Mouse (Mus musculus) skeletal muscle tissue, adult 2 months (tissue): ENCODE data around the gene Thap7.
"Not testable (repeated sequence)": the region's sequence is repeated elsewhere in the genome, so short reads cannot be mapped to it uniquely, and the experiment has no call there.

Experiments used
- DNase-seq: peaks from one replicate; pipeline ENCODE4 v3.0.0-alpha.2; 2012; ENCODE audit warnings: low read depth, low spot score

The Thap7 gene

DNA sequence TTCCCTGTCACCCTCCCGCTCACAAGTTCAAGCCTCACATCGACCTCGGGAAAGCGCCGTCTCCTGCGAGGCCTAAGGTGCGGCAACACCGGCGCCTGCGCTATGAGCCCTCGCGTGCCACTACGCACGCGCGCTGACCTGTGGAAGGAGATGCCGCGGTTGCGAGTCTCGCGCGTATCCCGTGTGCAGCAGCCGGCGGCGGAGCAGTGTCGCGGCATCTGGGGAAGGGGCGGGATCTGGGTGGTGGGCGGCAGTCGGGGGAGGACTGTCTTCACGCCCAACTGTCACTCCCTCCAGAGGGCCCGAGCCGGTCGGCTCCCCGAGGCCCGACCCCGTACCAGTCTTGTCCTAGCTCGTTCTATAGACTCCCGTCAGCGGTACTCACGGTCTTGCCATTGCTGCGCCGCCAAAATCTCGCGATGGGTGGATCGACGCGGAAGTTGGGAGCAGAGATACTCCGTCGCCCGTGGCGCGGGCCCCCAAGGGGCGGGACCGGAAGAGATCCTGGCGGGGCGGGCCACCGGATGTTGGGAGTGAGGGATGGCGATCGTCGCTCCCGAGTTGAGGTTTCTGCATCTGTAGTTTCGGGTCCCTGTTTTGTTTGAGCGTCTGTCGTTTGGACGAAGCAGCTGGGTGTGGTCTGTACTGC, at the start of gene Thap7:
TSS of gene Thap7 (minus strand) at position 497 of the 649 bp plus-strand sequence.
- peak; percentile 97 for DNase-seq

DNA sequence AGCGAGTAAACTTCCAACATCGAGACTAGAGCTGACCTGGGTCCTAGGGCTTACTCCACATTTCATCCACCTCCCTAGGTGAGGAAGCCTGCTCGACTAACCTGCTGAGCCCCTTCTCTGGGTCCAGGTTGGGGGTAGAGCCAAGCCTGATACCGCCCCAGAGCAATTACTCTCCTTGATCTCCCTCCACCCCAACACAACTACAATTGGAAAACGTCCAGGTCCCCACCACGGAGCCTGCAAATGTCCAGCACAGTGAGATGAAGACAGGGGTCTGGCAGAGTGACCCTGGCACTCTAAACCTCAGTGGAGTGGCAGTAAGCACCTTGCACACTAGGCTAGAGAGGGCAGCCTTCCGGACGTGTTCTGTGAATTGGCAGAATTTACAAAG, 45.9 kb upstream of the Thap7 start:
- no peak for DNase-seq

DNA sequence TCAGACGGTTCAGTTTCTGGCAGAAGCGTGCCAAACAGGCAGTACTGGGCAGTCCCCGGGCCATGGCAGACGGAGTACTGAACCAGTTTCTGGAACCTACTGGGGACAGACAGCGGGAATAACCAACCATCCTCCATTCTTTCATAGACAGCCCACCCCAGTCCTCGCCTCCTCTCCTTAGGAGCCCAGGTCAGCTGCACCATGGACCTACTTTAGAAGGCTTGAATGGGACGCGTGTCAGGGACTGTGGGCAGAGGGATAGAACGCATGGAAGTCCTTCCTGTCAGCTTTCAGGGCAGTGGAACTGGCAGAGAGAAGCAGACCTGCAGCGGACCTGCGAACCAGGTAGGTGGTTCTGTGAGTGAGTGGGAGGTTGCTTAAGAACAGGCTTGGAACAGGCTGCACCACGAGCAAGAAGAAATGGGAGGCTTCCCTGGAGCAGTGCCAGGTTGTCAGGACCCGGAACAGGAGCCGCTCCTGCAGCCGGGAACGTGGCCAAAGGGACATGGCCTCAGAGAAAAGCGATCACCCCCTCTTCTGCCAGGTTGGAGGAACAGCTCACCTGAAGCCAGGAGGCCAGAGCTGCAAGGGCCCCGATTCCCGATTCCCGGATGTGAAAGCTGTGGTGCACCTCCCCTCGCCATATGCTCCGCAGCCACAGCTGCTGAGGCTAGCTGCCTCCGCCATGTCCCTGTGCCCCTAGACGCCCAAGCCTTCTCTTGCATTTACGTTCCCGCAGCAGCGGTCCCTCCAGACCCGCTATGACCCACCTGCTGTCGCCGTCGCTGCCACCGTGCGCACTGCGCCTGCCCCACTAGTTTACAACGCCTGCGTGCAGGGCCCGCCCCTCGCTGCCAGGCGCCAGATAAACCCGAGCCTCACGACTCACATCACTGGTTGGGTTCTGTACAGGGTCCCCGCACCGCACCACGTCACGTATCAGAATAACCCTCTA, 45.2 kb upstream of the Thap7 start:
- DNase-seq: no peak

GRCm38 (mm10) chr16:17566186-17566585, 35.2 kb upstream of the Thap7 start:
- no peak for DNase-seq

- DNase-seq: no peak
These were observed 33.8 kb upstream of the Thap7 start for GRCm38 (mm10) chr16:17564771-17565170.

DNA sequence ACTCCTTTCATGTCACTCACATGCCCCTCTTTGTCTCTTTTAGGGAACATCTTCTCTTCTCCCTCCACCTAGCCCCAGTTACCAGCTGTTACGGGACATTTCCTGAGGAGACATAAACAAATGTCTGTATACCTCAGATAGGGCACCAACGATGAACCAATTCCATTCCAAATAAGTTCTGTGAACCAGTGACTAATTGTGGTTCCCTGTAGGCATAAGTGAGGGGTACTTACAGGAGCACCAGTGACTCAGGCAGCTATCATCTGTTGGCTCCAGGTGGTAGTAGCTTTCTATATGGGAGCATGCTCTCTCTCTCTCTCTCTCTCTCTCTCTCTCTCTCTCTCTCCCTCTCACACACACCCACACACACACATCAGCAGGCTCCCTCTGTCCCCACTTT, 33.3 kb upstream of the Thap7 start:
- DNase-seq: no peak

DNA sequence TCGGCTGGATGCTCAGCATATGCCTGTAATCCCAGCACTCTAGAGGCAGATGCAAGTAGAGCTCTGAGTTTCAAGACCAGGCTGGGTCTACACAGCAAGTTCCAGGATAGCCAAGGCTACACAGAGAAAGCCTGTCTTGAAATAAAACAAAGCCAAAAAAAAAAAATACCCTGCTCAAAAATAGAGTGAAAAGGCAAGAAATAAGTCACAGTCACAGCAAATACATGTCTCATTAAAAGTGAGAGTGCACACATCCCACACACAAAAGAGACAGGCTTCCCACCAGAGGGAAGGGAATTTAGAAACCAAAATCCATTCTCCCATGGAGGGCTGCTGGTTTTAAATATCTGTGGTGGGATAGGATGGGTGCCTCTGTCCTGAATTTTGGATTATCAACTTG, 32.6 kb upstream of the Thap7 start:
- no peak for DNase-seq

- peak; percentile 85 for DNase-seq
These were observed 30.8 kb upstream of the Thap7 start, which contains the start of gene P2rx6 for GRCm38 (mm10) chr16:17561751-17562208. P2rx6 (plus strand) TSS chr16:17561885.

- peak; percentile 89 for DNase-seq
These were observed 30.3 kb upstream of the Thap7 start, which contains the start of gene Lrrc74b for GRCm38 (mm10) chr16:17561128-17561750. Lrrc74b (minus strand) TSS chr16:17561247.

DNA sequence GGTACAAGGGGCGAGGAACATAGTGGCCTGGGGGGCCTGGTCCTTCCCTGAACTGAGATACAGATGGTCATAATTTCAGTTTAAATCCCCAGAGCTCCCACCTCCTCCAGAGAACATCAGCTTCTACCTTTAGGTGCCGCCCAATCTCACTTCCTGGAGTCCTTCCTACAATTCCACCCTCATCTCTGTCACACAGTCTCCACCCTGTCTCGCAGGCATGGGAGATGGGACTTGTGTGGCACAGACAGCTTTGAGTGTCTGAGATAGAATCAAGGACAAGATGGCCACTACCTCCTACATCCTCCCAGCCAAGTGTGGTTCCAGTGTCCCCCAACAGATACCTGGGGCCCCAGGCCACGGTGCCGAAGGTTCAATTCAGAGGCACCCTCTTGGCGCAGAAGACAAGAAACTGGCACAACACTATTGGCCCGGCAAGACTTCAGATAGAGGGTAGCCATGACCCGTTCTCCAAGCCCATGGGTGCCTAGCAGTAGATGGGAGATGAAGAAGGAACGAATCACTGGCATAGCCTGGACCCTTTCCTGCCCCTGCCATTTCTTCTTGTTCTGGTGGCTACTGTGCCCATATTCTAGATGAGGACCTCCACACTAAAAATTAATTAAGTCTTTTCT, 28.6 kb upstream of the Thap7 start:
- DNase-seq: no peak

DNA sequence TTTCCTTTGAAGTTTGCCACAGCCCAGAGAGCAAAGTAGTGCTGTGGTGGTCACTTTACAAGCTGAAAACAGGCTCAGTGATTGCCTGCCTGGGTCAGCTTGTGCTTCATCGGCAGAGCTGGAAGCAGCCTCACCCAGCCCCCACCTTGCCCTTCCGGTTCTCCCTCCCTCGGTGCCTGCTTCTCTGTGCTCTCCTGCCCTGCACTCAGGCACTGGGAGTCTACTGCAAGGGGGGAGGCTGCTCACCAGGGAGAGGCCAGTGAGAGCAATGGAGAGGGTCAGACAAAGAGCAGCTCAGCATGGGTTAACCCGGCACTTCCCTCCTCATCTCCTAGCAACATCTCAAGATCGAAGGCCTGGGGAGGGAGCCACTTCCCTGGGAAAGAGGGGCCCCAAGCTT, 27.9 kb upstream of the Thap7 start:
- DNase-seq: no peak

GRCm38 (mm10) chr16:17557947-17558480, 27.1 kb upstream of the Thap7 start:
- DNase-seq: peak; percentile 54

DNA sequence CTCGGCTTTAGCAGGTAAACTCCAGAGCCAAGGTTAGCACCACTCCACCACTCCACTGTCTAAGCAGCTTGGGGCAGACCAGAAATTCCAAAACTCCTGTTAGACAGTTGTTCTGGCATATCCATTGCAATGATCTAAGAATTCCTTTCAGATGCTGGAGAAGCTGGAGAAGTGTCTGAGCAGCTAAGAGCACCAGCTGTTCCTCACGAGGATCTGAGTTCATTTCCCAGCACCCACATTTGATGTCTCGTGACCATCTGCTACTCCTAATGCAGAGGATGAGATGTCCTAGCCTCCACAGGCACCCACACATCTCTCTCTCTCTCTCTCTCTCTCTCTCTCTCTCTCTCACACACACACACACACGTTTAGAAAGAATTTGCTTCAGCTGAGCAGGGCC, 26.0 kb upstream of the Thap7 start:
- DNase-seq: no peak

GRCm38 (mm10) chr16:17556180-17556579, 25.2 kb upstream of the Thap7 start:
- no peak for DNase-seq

- DNase-seq: not testable (repeated sequence)
These were observed 23.8 kb upstream of the Thap7 start for GRCm38 (mm10) chr16:17554702-17555101.

GRCm38 (mm10) chr16:17553910-17554685, 23.2 kb upstream of the Thap7 start:
- DNase-seq: peak; percentile 32

DNA sequence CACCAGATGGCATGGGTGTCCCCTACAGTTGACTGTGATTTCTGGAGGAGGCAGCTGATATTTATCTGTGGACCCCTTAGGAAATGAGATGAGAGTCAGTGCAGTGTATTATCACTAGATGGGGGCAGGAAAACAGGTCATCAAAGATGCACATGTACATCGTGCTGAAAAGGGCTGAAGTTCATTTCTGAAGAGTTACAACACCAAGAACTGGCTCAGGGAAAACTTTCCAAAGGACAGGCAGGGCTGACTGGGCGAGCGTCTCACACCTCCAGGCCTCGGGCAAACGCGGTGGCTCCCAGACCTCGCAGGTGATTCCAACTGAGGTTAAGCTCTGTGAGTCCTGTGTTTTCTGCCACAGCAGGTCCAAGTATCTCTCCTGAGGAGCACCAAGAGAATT, 21.9 kb upstream of the Thap7 start:
- DNase-seq: no peak

- DNase-seq: no peak
These were observed 11.7 kb upstream of the Thap7 start for GRCm38 (mm10) chr16:17542632-17543031.

- no peak for DNase-seq
These were observed 5.6 kb upstream of the Thap7 start for GRCm38 (mm10) chr16:17536584-17536983.

GRCm38 (mm10) chr16:17532676-17533329, 1.9 kb upstream of the Thap7 start:
- DNase-seq: no peak
